Mouse (Mus musculus) hindbrain, embryonic 14.5 days (tissue): ENCODE results near the gene Tbx21. TPM values are rescaled to one million over a fixed set of nuclear protein-coding genes. Genes with fewer than 3 reads are reported as not detected.
A peak's percentile ranks its signal among the peaks of the same experiment; 100 is the strongest.

ENCODE experiments used
- ATAC-seq: fragments of 200-750 bp; cut with Nextera tagmentation; 2 replicates; pipeline ENCODE4 v1.8.0; 2017; ENCODE audit warnings: moderate number of reproducible peaks, mild to moderate bottlenecking, moderate TSS enrichment, moderate library complexity; ENCODE audit not compliant: low FRiP score
- DNase-seq: peaks from one replicate; pipeline ENCODE4 v3.0.0-alpha.2; 2015; ENCODE audit warnings: low spot score
- H3K27ac ChIP-seq: fragments of 300-500 bp; sonication (generic); 2 replicates; pipeline ENCODE4 v1.5.1; 2014; ENCODE audit warnings: mild to moderate bottlenecking, moderate library complexity
- H3K27me3 ChIP-seq: fragments of 300-500 bp; sonication (generic); 2 replicates; pipeline ENCODE4 v1.6.1; 2014; ENCODE audit warnings: mild to moderate bottlenecking, low read length, mixed read lengths; ENCODE audit not compliant: control insufficient read depth, insufficient read depth
- H3K36me3 ChIP-seq: fragments of 300-500 bp; sonication (generic); replicated peaks from 2 replicates; pipeline ENCODE4 v1.6.1; 2014; ENCODE audit not compliant: control insufficient read depth, insufficient read depth
- H3K4me1 ChIP-seq: fragments of 300-500 bp; sonication (generic); replicated peaks from 2 replicates; pipeline ENCODE4 v1.6.1; 2014; ENCODE audit warnings: antibody characterized with exemption, low read length, mixed read lengths; ENCODE audit not compliant: control insufficient read depth, insufficient read depth
- H3K4me2 ChIP-seq: fragments of 300-500 bp; sonication (generic); replicated peaks from 2 replicates; pipeline ENCODE4 v1.6.1; 2014; ENCODE audit warnings: mild to moderate bottlenecking, moderate library complexity
- H3K4me3 ChIP-seq: fragments of 300-500 bp; sonication (generic); replicated peaks from 2 replicates; pipeline ENCODE4 v1.5.1; 2014; ENCODE audit warnings: mild to moderate bottlenecking, low read length
- H3K9ac ChIP-seq: fragments of 300-500 bp; sonication (generic); 2 replicates; pipeline ENCODE4 v1.6.1; 2014
- H3K9me3 ChIP-seq: fragments of 300-500 bp; sonication (generic); 2 replicates; pipeline ENCODE4 v1.6.1; 2016; ENCODE audit warnings: low read length; ENCODE audit not compliant: control insufficient read depth
- WGBS: fragments of 180-500 bp; shearing (Covaris S2); extraction: QIAGEN DNeasy Blood & Tissue Kit; methylation state at CpG from one replicate; pipeline ENCODE4 v1.1.7; 2014; 5-methylcytosine and 5-hydroxymethylcytosine counted together
- polyA plus RNA-seq: library from polyadenylated mRNA; unstranded; fragments of >200 nt; fragmentation: Nextera tagmentation; extraction: Ambion mirVana; gene quantifications from 2 replicates; pipeline ENCODE4 v1.2.1, GENCODE M21; 2014

Gene Tbx21
- polyA plus RNA-seq = not detected in 2 replicates

DNA sequence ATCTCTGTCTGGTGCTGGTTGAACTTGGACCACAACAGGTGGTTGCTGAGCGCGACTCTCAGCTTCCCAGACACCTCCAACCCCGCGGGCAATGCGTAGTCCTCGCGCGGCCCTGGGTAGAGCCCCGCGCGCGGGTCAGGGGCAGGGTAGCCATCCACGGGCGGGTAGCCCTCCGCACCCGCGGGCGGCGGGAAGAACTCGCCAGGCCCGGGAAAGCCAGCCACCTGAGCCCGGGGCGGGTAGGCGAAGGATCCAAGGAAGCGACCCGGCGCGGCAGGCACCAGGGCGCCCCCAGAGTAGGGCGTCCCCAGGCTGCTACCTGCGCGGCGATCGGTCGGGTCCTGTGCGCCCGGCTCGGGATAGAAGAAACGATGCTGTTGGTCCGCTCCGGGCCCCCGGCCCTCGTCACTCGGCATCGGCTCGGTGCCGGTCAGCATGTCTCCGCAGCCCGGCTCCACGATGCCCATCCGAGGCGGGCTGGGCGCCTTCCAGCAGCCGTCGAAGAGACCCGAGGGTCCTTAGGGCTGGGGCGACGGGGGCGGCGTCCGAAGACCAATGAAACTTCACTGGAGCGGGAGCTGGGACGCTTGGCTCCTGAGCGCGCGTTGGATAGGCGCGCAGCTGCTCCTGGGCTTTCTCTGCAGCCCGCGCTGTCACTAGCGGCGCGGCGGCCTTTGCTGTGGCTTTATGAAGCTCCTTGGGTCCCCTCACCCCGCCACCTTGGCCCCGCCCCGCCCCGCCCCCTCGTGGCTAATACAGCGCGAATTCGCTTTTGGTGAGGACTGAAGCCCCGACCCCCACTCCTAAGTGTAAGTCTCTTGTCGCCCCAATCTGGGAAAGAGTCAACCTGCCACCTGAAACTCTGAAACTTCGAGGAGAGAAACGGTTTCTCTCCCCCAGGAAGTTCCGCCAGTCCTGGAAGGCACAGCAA lies at the start of gene Tbx21:
Tbx21 (minus strand) TSS at position 661 of the 931 bp plus-strand sequence.
- Histone ChIP-seq H3K9ac (no peak within 1 kb of the TSS), H3K4me1 (peaks cover 16% of the 10 kb centered on the region; the same call in 1 of the 2 replicates), H3K27me3 (peaks cover 50% of the 10 kb centered on the region), H3K4me2 (peak within 1 kb of the TSS; percentile 68), H3K4me3 (peak within 1 kb of the TSS; percentile 34), H3K27ac (no peak within 1 kb of the TSS), H3K36me3 (no peaks in the 10 kb centered on the region), H3K9me3 (no peaks in the 10 kb centered on the region)
- DNase-seq (no peak), ATAC-seq (no peak)
- 1% methylated on average over 80 of the region's 87 CpGs for WGBS

DNA sequence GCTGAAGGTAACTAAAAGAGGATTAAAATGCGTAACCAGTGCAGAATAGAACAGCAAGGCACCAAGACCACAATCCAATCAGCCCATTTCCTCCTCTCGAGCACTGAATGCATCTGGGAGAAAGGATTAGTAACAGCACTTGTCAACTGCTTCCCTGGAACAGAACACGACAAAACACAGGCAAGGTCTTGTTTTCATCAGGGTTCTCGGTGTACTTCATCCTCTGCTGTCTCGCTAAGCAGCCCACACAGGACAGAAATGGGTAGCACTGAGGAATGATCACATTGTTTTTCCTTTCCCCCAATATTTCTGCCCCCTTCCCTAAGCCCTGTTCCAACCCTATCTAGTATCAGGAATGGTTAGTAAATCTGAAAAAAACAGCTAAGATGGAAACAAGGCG lies 45.2 kb upstream of the Tbx21 start:
- WGBS = 79% methylated on average over 6 of the region's 6 CpGs
- no peak overlapping the region for H3K27ac ChIP-seq
- H3K4me1 ChIP-seq = no peaks in the 10 kb centered on the region
- H3K9ac ChIP-seq = no peak overlapping the region
- ATAC-seq (no peak), DNase-seq (no peak)
- no peaks in the 10 kb centered on the region for H3K9me3 ChIP-seq
- H3K4me3 ChIP-seq = no peak overlapping the region
- H3K4me2 ChIP-seq = no peak overlapping the region
- H3K36me3 ChIP-seq = peaks cover 96% of the 10 kb centered on the region
- H3K27me3 ChIP-seq = no peaks in the 10 kb centered on the region

DNA sequence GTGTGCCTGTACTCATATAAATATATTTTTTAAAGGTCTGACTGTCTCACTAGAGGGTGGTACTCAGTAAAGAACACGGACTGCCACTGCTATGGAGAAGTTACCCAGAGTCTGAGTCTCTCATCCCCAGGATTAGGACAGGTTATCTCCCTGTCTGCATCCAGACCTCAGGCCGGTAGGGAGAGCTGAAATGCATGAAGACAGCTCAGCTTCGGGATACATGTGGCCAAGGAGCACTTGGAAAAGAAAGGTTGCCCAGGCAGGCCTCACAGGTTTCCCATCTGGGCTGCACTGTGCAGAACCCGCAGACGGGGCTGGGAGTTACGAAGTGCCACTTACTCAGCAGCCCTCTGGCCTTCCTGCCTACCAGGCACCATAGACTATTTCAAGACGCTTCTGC lies 41.9 kb upstream of the Tbx21 start:
- H3K27ac ChIP-seq = no peak overlapping the region
- no peak overlapping the region for H3K9ac ChIP-seq
- ATAC-seq (no peak), DNase-seq (no peak)
- 76% methylated on average over 7 of the region's 7 CpGs for WGBS
- peaks cover 10% of the 10 kb centered on the region for H3K4me1 ChIP-seq
- H3K4me3 ChIP-seq = no peak overlapping the region
- H3K4me2 ChIP-seq = no peak overlapping the region
- no peaks in the 10 kb centered on the region for H3K9me3 ChIP-seq
- peaks cover 71% of the 10 kb centered on the region for H3K36me3 ChIP-seq
- no peaks in the 10 kb centered on the region for H3K27me3 ChIP-seq

DNA sequence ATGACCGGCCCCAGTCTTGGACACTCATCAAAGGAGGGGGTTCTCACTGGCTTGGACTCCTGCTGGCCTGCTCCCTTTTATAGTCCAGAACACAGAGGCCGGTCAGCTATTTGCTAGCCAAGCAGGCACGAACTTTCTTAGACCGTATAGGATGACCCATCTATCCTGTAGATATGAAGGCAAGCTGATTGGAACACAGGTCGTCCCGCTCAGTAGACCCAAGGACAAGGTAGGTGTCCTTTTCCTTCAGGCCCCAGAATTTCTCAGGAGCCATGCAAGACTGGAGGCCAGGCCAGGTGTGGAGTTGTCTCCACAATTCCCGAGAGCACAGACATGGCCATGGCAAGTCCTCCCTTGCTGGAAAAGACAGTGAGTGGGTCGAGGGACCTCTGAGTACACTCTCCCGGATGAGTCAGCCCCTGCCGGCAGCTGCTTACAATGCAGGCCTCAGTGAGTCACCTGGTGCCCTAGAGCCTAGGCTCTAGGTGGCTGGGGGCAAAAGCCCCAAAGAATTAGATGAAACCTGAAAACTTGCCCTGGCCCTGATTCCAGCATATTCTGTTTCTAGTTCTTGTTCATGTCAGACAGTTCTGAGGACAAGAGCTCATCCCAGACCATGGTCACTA lies 37.6 kb upstream of the Tbx21 start:
- Histone ChIP-seq H3K36me3 (peaks cover 42% of the 10 kb centered on the region), H3K9ac (peak overlapping the region; percentile 93), H3K27me3 (no peaks in the 10 kb centered on the region), H3K4me1 (peaks cover 18% of the 10 kb centered on the region), H3K9me3 (no peaks in the 10 kb centered on the region), H3K4me2 (peak overlapping the region; percentile 72), H3K4me3 (no peak overlapping the region), H3K27ac (no peak overlapping the region)
- DNase-seq (no peak), ATAC-seq (no peak)
- WGBS = 19% methylated on average over 10 of the region's 10 CpGs

DNA sequence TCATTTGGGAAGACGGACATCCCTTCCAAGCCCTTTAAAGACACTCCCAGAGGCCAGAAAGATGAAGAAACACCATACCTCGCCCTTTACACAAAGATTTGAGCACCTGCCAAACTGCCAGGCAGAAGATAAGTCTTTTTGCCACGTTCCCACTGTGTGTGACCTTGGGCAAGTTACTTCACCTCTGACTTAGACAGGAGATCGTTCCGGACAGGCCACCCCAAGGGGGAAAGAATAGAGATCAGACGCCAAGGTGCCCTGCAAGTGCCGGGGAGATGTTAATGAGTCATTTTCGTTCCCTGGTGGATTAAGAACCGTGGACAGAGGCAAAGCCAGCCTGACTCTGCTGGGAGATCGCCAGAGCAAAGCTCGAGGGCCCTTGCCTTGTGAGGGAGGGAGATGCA lies 36.9 kb upstream of the Tbx21 start:
- H3K36me3 ChIP-seq = peaks cover 42% of the 10 kb centered on the region
- H3K9ac ChIP-seq = peak overlapping the region; percentile 93
- H3K27ac ChIP-seq = peak overlapping the region; percentile 97; the same call in 1 of the 2 replicates
- H3K4me2 ChIP-seq = peak overlapping the region; percentile 72
- peaks cover 18% of the 10 kb centered on the region for H3K4me1 ChIP-seq
- H3K9me3 ChIP-seq = no peaks in the 10 kb centered on the region
- DNase-seq (no peak), ATAC-seq (no peak)
- under 1% methylated on average over 11 of the region's 11 CpGs for WGBS
- H3K4me3 ChIP-seq = peak overlapping the region; percentile 84
- H3K27me3 ChIP-seq = no peaks in the 10 kb centered on the region

DNA sequence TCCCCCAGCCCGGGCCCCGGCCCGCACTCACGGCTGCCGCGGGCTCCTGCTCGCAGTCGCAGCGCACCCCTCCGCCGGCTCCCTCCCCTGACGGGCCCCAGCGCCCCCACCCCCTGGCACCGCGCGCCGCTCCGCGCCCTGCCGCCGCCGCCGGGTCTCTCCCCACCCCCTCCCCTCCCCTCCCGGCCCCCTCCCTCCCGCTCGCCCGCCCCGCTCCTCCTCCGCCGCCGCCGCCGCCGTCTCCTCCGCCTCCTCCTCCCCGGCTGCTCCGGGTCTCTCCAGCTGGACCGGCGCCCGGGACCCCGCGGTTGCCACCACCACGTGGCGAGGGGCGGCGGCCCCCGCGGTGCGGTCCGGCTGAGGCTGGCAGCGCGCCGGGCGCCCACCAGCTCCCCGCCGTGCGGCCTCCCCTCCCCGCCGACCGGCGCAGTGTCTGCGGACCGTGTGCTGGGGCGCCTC lies 36.2 kb upstream of the Tbx21 start, which contains the start of gene Tbkbp1:
Tbkbp1 (minus strand) TSS at position 153 of the 459 bp plus-strand sequence.
- Histone ChIP-seq H3K4me1 (peaks cover 18% of the 10 kb centered on the region), H3K4me2 (peak within 1 kb of the TSS; percentile 72), H3K27ac (peak within 1 kb of the TSS; percentile 97), H3K36me3 (peaks cover 40% of the 10 kb centered on the region), H3K9ac (peak within 1 kb of the TSS; percentile 93), H3K9me3 (no peaks in the 10 kb centered on the region), H3K4me3 (peak within 1 kb of the TSS; percentile 84), H3K27me3 (no peaks in the 10 kb centered on the region)
- DNase-seq = no peak
- peak; percentile 35 for ATAC-seq
- 2% methylated on average over 29 of the region's 64 CpGs for WGBS

DNA sequence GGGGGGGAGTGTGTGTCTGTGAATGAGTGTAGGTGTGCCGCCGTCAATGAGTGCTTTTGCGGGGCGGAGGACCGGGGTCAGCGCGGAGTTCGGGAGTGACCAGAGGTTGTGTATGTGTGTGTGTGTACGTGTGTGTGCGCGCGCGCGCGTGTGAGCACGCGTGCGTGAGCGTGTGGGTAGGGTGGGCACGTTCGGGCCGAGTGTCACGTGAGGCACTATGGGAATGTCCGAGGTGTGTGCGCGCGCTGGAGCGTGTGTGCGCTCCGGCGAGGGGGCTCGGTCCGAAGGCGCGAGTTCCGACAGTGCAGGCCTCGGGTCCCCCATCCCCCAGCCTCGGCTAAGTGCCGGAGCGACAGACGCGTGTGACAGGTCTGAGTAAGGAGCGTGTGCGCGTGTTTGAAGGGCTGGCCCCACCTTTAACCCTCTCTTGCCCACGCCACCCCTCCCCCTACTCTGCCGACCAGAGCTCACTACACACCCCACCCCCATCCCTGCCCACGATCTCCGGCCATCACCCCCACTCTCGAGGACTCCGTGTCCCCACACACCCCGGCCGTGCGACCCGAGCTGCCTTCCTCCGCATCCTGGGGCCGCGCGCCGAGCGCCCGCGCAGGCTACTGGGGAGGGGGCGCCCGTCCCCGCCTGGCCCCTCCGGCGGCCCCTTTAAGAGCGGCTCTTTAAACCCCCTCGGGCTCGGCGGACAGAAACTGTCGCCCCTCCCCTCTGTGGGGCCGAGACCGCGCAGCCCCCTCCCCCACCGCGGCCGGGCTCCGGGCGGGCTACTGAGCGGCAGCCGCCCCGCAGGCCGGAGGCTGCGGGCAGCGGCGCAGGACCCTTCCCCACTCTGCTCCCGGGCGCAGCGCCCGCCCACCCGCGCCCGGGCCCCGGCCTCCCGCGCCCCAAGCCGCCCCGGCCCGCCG lies 35.5 kb upstream of the Tbx21 start:
- no peaks in the 10 kb centered on the region for H3K27me3 ChIP-seq
- H3K4me3 ChIP-seq = peak overlapping the region; percentile 84
- DNase-seq = peak; percentile 78
- peaks cover 42% of the 10 kb centered on the region for H3K36me3 ChIP-seq
- no peaks in the 10 kb centered on the region for H3K9me3 ChIP-seq
- peak overlapping the region; percentile 97 for H3K27ac ChIP-seq
- WGBS = under 1% methylated on average over 78 of the region's 102 CpGs
- H3K9ac ChIP-seq = peak overlapping the region; percentile 93
- H3K4me1 ChIP-seq = peaks cover 18% of the 10 kb centered on the region
- ATAC-seq = peak; percentile 73
- H3K4me2 ChIP-seq = peak overlapping the region; percentile 72

DNA sequence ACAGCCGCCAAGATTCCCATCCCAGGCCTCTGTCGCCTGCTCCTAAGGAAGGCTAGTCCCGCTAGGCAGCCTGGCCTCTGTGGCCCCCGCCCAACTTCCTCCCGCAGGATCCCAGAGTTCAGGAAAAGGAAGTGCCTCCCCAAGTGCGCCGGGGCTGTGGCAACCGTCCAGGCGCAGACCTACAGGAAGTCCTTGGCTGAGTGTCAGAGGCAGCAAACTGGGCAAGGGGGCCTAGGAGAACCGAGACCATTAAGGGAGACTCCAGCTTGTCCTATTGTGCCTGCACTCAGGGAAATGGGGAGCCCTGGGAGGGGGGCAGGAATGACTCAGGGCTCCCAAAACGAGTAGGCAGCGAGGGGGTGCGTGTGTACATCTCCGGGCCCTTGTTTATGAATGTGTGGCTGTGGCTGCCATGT lies 34.9 kb upstream of the Tbx21 start:
- Histone ChIP-seq H3K4me1 (peaks cover 18% of the 10 kb centered on the region), H3K9me3 (no peaks in the 10 kb centered on the region), H3K27me3 (no peaks in the 10 kb centered on the region), H3K36me3 (peaks cover 43% of the 10 kb centered on the region), H3K27ac (peak overlapping the region; percentile 97), H3K4me2 (peak overlapping the region; percentile 72), H3K4me3 (peak overlapping the region; percentile 84), H3K9ac (peak overlapping the region; percentile 93)
- peak; percentile 53 for DNase-seq
- WGBS = 4% methylated on average over 14 of the region's 14 CpGs
- peak; percentile 12; the same call in 1 of the 2 replicates for ATAC-seq
